Mouse (Mus musculus) heart, embryonic 10.5 days (tissue): Measurements from ENCODE around the gene Zrsr2. TPM values are rescaled to one million over a fixed set of nuclear protein-coding genes. Genes with fewer than 3 reads are reported as not detected.
A peak's percentile ranks its signal among the peaks of the same experiment; 100 is the strongest.

Source experiments
- DNase-seq: peaks from one replicate; pipeline ENCODE4 v3.0.0-alpha.2; 2017; ENCODE audit warnings: low spot score
- H3K27ac ChIP-seq: fragments of 300-500 bp; sonication (generic); 2 replicates; pipeline ENCODE4 v1.5.1; 2016; ENCODE audit warnings: mild to moderate bottlenecking
- H3K27me3 ChIP-seq: fragments of 300-500 bp; sonication (generic); 2 replicates; pipeline ENCODE4 v1.6.1; 2016; ENCODE audit warnings: mild to moderate bottlenecking; ENCODE audit not compliant: poor library complexity, insufficient read depth, severe bottlenecking
- H3K36me3 ChIP-seq: fragments of 300-500 bp; sonication (generic); 2 replicates; pipeline ENCODE4 v1.6.1; 2016; ENCODE audit warnings: mild to moderate bottlenecking, moderate library complexity
- H3K4me1 ChIP-seq: fragments of 300-500 bp; sonication (generic); 2 replicates; pipeline ENCODE4 v1.6.1; 2016; ENCODE audit warnings: mild to moderate bottlenecking
- H3K4me3 ChIP-seq: fragments of 300-500 bp; sonication (generic); 2 replicates; pipeline ENCODE4 v1.5.1; 2016; ENCODE audit warnings: mild to moderate bottlenecking, moderate library complexity
- H3K9me3 ChIP-seq: fragments of 300-500 bp; sonication (generic); 2 replicates; pipeline ENCODE4 v1.6.1; 2016; ENCODE audit warnings: mild to moderate bottlenecking, moderate library complexity
- WGBS: fragments of 180-500 bp; shearing (Covaris S2); methylation state at CpG from one replicate; pipeline ENCODE4 v1.1.7; 2016; 5-methylcytosine and 5-hydroxymethylcytosine counted together
- polyA plus RNA-seq: library from polyadenylated mRNA; unstranded; fragments of >200 nt; fragmentation: Nextera tagmentation; extraction: Ambion mirVana; gene quantifications from 2 replicates; pipeline ENCODE4 v1.2.1, GENCODE M21; 2016

Gene Zrsr2
- polyA plus RNA-seq, 1 experiment from 2014 or later: 53.0 TPM

- no peaks in the 10 kb centered on the region for H3K4me1 ChIP-seq
- WGBS: 86% methylated on average over 8 of the region's 8 CpGs
- no peak overlapping the region for H3K27ac ChIP-seq
- no peaks in the 10 kb centered on the region for H3K9me3 ChIP-seq
- DNase-seq: no peak
- H3K4me3 ChIP-seq: no peak overlapping the region
- peaks cover 28% of the 10 kb centered on the region; the same call in 1 of the 2 replicates for H3K36me3 ChIP-seq
- peaks cover 3% of the 10 kb centered on the region; the same call in 1 of the 2 replicates for H3K27me3 ChIP-seq
Measured at GRCm38 (mm10) chrX:163934731-163935130, 23.7 kb downstream of the Zrsr2 start.

- Histone ChIP-seq H3K4me1 (no peaks in the 10 kb centered on the region), H3K27ac (no peak overlapping the region), H3K4me3 (no peak overlapping the region), H3K9me3 (no peaks in the 10 kb centered on the region), H3K36me3 (no peaks in the 10 kb centered on the region), H3K27me3 (no peaks in the 10 kb centered on the region)
- no peak for DNase-seq
Measured at GRCm38 (mm10) chrX:163929550-163929949, 28.9 kb downstream of the Zrsr2 start.

- Histone ChIP-seq H3K27me3 (peaks cover 12% of the 10 kb centered on the region; the same call in 1 of the 2 replicates), H3K4me3 (no peak overlapping the region), H3K4me1 (no peaks in the 10 kb centered on the region), H3K9me3 (no peaks in the 10 kb centered on the region), H3K36me3 (no peaks in the 10 kb centered on the region), H3K27ac (no peak overlapping the region)
- DNase-seq: no peak
Measured at GRCm38 (mm10) chrX:163912791-163913190, 45.7 kb downstream of the Zrsr2 start.

- Histone ChIP-seq H3K9me3 (no peaks in the 10 kb centered on the region), H3K27ac (peak overlapping the region; percentile 89), H3K36me3 (no peaks in the 10 kb centered on the region), H3K27me3 (peaks cover 12% of the 10 kb centered on the region; the same call in 1 of the 2 replicates), H3K4me1 (no peaks in the 10 kb centered on the region), H3K4me3 (peak overlapping the region; percentile 68)
- DNase-seq: peak; percentile 76
- 16% methylated on average over 34 of the region's 34 CpGs for WGBS
Measured at GRCm38 (mm10) chrX:163909381-163909780, 49.1 kb downstream of the Zrsr2 start.

GRCm38 (mm10) chrX:163908337-163909250 lies 49.9 kb downstream of the Zrsr2 start, which contains the start of gene Ap1s2:
TSS of gene Ap1s2 (plus strand) at chrX:163909017.
- peak within 1 kb of the TSS; percentile 89 for H3K27ac ChIP-seq
- peak within 1 kb of the TSS; percentile 68 for H3K4me3 ChIP-seq
- 16% methylated on average over 77 of the region's 80 CpGs for WGBS
- no peaks in the 10 kb centered on the region for H3K4me1 ChIP-seq
- DNase-seq: peak; percentile 96
- peaks cover 12% of the 10 kb centered on the region; the same call in 1 of the 2 replicates for H3K27me3 ChIP-seq
- H3K9me3 ChIP-seq: no peaks in the 10 kb centered on the region
- no peaks in the 10 kb centered on the region for H3K36me3 ChIP-seq

- no peaks in the 10 kb centered on the region for H3K9me3 ChIP-seq
- DNase-seq: no peak
- H3K4me1 ChIP-seq: no peaks in the 10 kb centered on the region
- peaks cover 12% of the 10 kb centered on the region; the same call in 1 of the 2 replicates for H3K27me3 ChIP-seq
- no peaks in the 10 kb centered on the region for H3K36me3 ChIP-seq
- WGBS: 23% methylated on average over 8 of the region's 8 CpGs
- H3K4me3 ChIP-seq: peak overlapping the region; percentile 68
- peak overlapping the region; percentile 89 for H3K27ac ChIP-seq
Measured at GRCm38 (mm10) chrX:163908003-163908336, 50.5 kb downstream of the Zrsr2 start.

GRCm38 (mm10) chrX:163906861-163907260 lies 51.6 kb downstream of the Zrsr2 start:
- Histone ChIP-seq H3K27me3 (peaks cover 12% of the 10 kb centered on the region; the same call in 1 of the 2 replicates), H3K4me1 (no peaks in the 10 kb centered on the region), H3K36me3 (no peaks in the 10 kb centered on the region), H3K9me3 (no peaks in the 10 kb centered on the region), H3K27ac (no peak overlapping the region), H3K4me3 (no peak overlapping the region)
- DNase-seq: no peak
- WGBS: 84% methylated on average over 2 of the region's 2 CpGs

GRCm38 (mm10) chrX:163899431-163900020 lies 58.9 kb downstream of the Zrsr2 start:
- Histone ChIP-seq H3K27ac (no peak overlapping the region), H3K36me3 (no peaks in the 10 kb centered on the region), H3K4me3 (no peak overlapping the region), H3K4me1 (no peaks in the 10 kb centered on the region), H3K9me3 (no peaks in the 10 kb centered on the region), H3K27me3 (no peaks in the 10 kb centered on the region; the same call in 1 of the 2 replicates)
- DNase-seq: no peak
- 60% methylated on average over 5 of the region's 5 CpGs for WGBS

- Histone ChIP-seq H3K4me1 (no peaks in the 10 kb centered on the region), H3K9me3 (no peaks in the 10 kb centered on the region), H3K27ac (no peak overlapping the region), H3K27me3 (no peaks in the 10 kb centered on the region; the same call in 1 of the 2 replicates), H3K4me3 (no peak overlapping the region), H3K36me3 (no peaks in the 10 kb centered on the region)
- WGBS: 42% methylated on average over 1 of the region's 1 CpGs
- no peak for DNase-seq
Measured at GRCm38 (mm10) chrX:163897354-163897753, 61.1 kb downstream of the Zrsr2 start.

- H3K27me3 ChIP-seq: no peaks in the 10 kb centered on the region
- no peaks in the 10 kb centered on the region for H3K9me3 ChIP-seq
- no peak overlapping the region for H3K27ac ChIP-seq
- H3K4me1 ChIP-seq: no peaks in the 10 kb centered on the region
- WGBS: 84% methylated on average over 4 of the region's 4 CpGs
- DNase-seq: no peak
- no peaks in the 10 kb centered on the region for H3K36me3 ChIP-seq
- H3K4me3 ChIP-seq: no peak overlapping the region
Measured at GRCm38 (mm10) chrX:163885539-163885981, 72.9 kb downstream of the Zrsr2 start.

Other genes starting within 250 kb of the Zrsr2 start
- gene Rnf138rt1, start 197.3 kb downstream of the Zrsr2 start, polyA plus RNA-seq: not detected in 2 replicates
- gene Ap1s2, start 49.6 kb downstream of the Zrsr2 start, polyA plus RNA-seq: 19.3 and 23.6 TPM in 2 replicates
- 0.25 and 0.26 TPM in 2 replicates for gene Car5b, start 69.3 kb upstream of the Zrsr2 start, polyA plus RNA-seq
- 25.5 and 31.9 TPM in 2 replicates for gene Siah1b, start 117.8 kb upstream of the Zrsr2 start, polyA plus RNA-seq
- 0.72 TPM in 1 of 2 replicates, not detected in the other for gene Cltrn, start 130.2 kb upstream of the Zrsr2 start, polyA plus RNA-seq
- gene Ace2, start 180.7 kb upstream of the Zrsr2 start, polyA plus RNA-seq: 0.06 and 0.11 TPM in 2 replicates